In genomic region chr10:102940823-102941519, GRCm38 (mm10) we compare ENCODE assay signal across 21 mouse cellular contexts.
DNase-seq lines count a peak whose midpoint lies in the region; ATAC-seq and TF ChIP-seq lines count a peak whose summit lies in the region.
"Had no signal": no experiment of that assay in that cellular context is flagged by ENCODE, and none has a peak within 500 bp of the region (broad histone marks: within the 10 kb centered on the region; RNA-seq: fewer than 3 reads in every experiment).

No protein-coding gene starts in this region.

- DNase-seq in midbrain, embryonic 11.5 days (ENCODE audit: low spot score, missing footprints): peak; percentile 17
- no peak for DNase-seq in midbrain, postnatal 0 days (ENCODE audit: low spot score)
- DNase-seq in liver, embryonic 13.5 days: no peak
- no peak for DNase-seq in liver, postnatal 0 days
- DNase-seq in adrenal gland, adult 18-20 months (ENCODE audit: low spot score in 2 of 2): no peak
- no peak for DNase-seq in left cerebral cortex, postnatal 4 days
- DNase-seq: adrenal gland, adult 8-10 months; adrenal gland, postnatal 36 days; cerebellum, adult 11-12 months; cerebellum, adult 9-10 months; cerebellum, postnatal 36 days; forebrain, postnatal 0 days; gastrocnemius, postnatal 25 days; heart, postnatal 36 days had no signal

- TF ChIP-seq CTCF in midbrain, postnatal 0 days (IDR thresholded peaks at IDR 0.05): no peak
- no peak for TF ChIP-seq CTCF in liver, postnatal 0 days (IDR thresholded peaks at IDR 0.05; ENCODE audit: low read depth)

- no peak overlapping the region for H3K9ac ChIP-seq in midbrain, embryonic 11.5 days (ENCODE audit: low read length)
- H3K9ac ChIP-seq in midbrain, postnatal 0 days (replicated peaks; ENCODE audit: low read length, poor library complexity, severe bottlenecking): no peak overlapping the region
- H3K9ac ChIP-seq in liver, embryonic 13.5 days: no peak overlapping the region
- no peak overlapping the region for H3K9ac ChIP-seq in liver, postnatal 0 days (replicated peaks)
- H3K9ac ChIP-seq in heart, embryonic 11.5 days (ENCODE audit: low read depth, low read length): no peak overlapping the region
- H3K9ac ChIP-seq: forebrain, embryonic 13.5 days; forebrain, postnatal 0 days; heart, embryonic 13.5 days; hindbrain, embryonic 15.5 days had no signal

- H3K27ac ChIP-seq in midbrain, embryonic 11.5 days (ENCODE audit: low read depth, low read length): no peak overlapping the region
- no peak overlapping the region for H3K27ac ChIP-seq in midbrain, postnatal 0 days (ENCODE audit: low read depth, low read length)
- no peak overlapping the region for H3K27ac ChIP-seq in liver, embryonic 13.5 days
- no peak overlapping the region for H3K27ac ChIP-seq in liver, postnatal 0 days (ENCODE audit: low read depth)
- H3K27ac ChIP-seq in heart, embryonic 11.5 days (ENCODE audit: low read depth, low read length): no peak overlapping the region
- H3K27ac ChIP-seq: embryonic facial prominence, embryonic 10.5 days; forebrain, embryonic 13.5 days; heart, embryonic 13.5 days; hindbrain, embryonic 15.5 days had no signal

- no peaks in the 10 kb centered on the region for H3K36me3 ChIP-seq in midbrain, embryonic 11.5 days (ENCODE audit: control insufficient read depth, insufficient read depth, low read length)
- H3K36me3 ChIP-seq in midbrain, postnatal 0 days (ENCODE audit: insufficient read depth, low read length): no peaks in the 10 kb centered on the region
- no peaks in the 10 kb centered on the region for H3K36me3 ChIP-seq in liver, embryonic 13.5 days
- no peaks in the 10 kb centered on the region for H3K36me3 ChIP-seq in liver, postnatal 0 days (replicated peaks; ENCODE audit: insufficient read depth, low read length)
- H3K36me3 ChIP-seq in heart, embryonic 11.5 days (ENCODE audit: control insufficient read depth, insufficient read depth, low read length): no peaks in the 10 kb centered on the region
- H3K36me3 ChIP-seq: embryonic facial prominence, embryonic 10.5 days; heart, embryonic 13.5 days; hindbrain, embryonic 15.5 days had no signal

- ATAC-seq in midbrain, embryonic 11.5 days (ENCODE audit: low FRiP score): no peak
- ATAC-seq in midbrain, postnatal 0 days (ENCODE audit: low FRiP score): no peak
- ATAC-seq in liver, embryonic 13.5 days (ENCODE audit: low read depth): peak; percentile 76
- ATAC-seq in liver, postnatal 0 days: peak; percentile 40
- ATAC-seq in heart, embryonic 11.5 days (replicated peaks; ENCODE audit: insufficient number of reproducible peaks, low FRiP score, low TSS enrichment): no peak
- ATAC-seq: activated CD4-positive, CD25-positive, alpha-beta regulatory T cell, adult 4 months; forebrain, embryonic 13.5 days; forebrain, postnatal 0 days; Patski had no signal

- intact Hi-C loops in left cerebral cortex, postnatal 4 days (cut with DNase I): no loop called here

- no peaks in the 10 kb centered on the region for H3K4me1 ChIP-seq in midbrain, embryonic 11.5 days (ENCODE audit: control insufficient read depth, insufficient read depth, low read length)
- H3K4me1 ChIP-seq in midbrain, postnatal 0 days (ENCODE audit: insufficient read depth, low read length): no peaks in the 10 kb centered on the region
- 0 out of 2 replicates have a peak, but pooled peaks cover 6% of the 10 kb centered on the region for H3K4me1 ChIP-seq in liver, embryonic 13.5 days (replicated peaks)
- H3K4me1 ChIP-seq in liver, postnatal 0 days (ENCODE audit: insufficient read depth): no peaks in the 10 kb centered on the region
- H3K4me1 ChIP-seq in heart, embryonic 11.5 days (ENCODE audit: control insufficient read depth, insufficient read depth, low read length): no peaks in the 10 kb centered on the region
- H3K4me1 ChIP-seq: forebrain, embryonic 13.5 days; heart, embryonic 13.5 days; hindbrain, embryonic 15.5 days had no signal

- H3K9me3 ChIP-seq in midbrain, embryonic 11.5 days (ENCODE audit: control insufficient read depth, low read length): no peaks in the 10 kb centered on the region
- no peaks in the 10 kb centered on the region for H3K9me3 ChIP-seq in midbrain, postnatal 0 days (ENCODE audit: low read length)
- no peaks in the 10 kb centered on the region for H3K9me3 ChIP-seq in liver, embryonic 13.5 days (replicated peaks)
- no peaks in the 10 kb centered on the region for H3K9me3 ChIP-seq in liver, postnatal 0 days (ENCODE audit: low read length)
- H3K9me3 ChIP-seq in heart, embryonic 11.5 days (replicated peaks; ENCODE audit: control insufficient read depth, low read length): no peaks in the 10 kb centered on the region
- H3K9me3 ChIP-seq: embryonic facial prominence, embryonic 10.5 days; forebrain, embryonic 13.5 days; heart, embryonic 13.5 days; hindbrain, embryonic 15.5 days had no signal

- H3K4me3 ChIP-seq in midbrain, embryonic 11.5 days (ENCODE audit: low read depth, low read length): no peak overlapping the region
- H3K4me3 ChIP-seq in midbrain, postnatal 0 days (ENCODE audit: low read depth, low read length): no peak overlapping the region
- H3K4me3 ChIP-seq in liver, embryonic 13.5 days (replicated peaks): no peak overlapping the region
- no peak overlapping the region for H3K4me3 ChIP-seq in liver, postnatal 0 days (ENCODE audit: low read depth, low read length)
- no peak overlapping the region for H3K4me3 ChIP-seq in heart, embryonic 11.5 days (ENCODE audit: low read depth, low read length)
- H3K4me3 ChIP-seq: embryonic facial prominence, embryonic 10.5 days; forebrain, embryonic 13.5 days; heart, embryonic 13.5 days; hindbrain, embryonic 15.5 days had no signal

- no peaks in the 10 kb centered on the region for H3K27me3 ChIP-seq in midbrain, embryonic 11.5 days (ENCODE audit: control insufficient read depth, insufficient read depth, low read length)
- H3K27me3 ChIP-seq in midbrain, postnatal 0 days (ENCODE audit: insufficient read depth, low read length): no peaks in the 10 kb centered on the region
- no peaks in the 10 kb centered on the region for H3K27me3 ChIP-seq in liver, embryonic 13.5 days
- no peaks in the 10 kb centered on the region for H3K27me3 ChIP-seq in liver, postnatal 0 days (ENCODE audit: insufficient read depth, low read length)
- no peaks in the 10 kb centered on the region for H3K27me3 ChIP-seq in heart, embryonic 11.5 days (ENCODE audit: control insufficient read depth, insufficient read depth, low read length)
- H3K27me3 ChIP-seq: forebrain, embryonic 13.5 days; heart, embryonic 13.5 days; hindbrain, embryonic 15.5 days; Patski had no signal

- no peak overlapping the region for H3K4me2 ChIP-seq in midbrain, embryonic 11.5 days
- H3K4me2 ChIP-seq in midbrain, postnatal 0 days (ENCODE audit: low read depth, low read length, poor library complexity, severe bottlenecking): no peak overlapping the region
- H3K4me2 ChIP-seq in liver, embryonic 13.5 days: no peak overlapping the region
- no peak overlapping the region for H3K4me2 ChIP-seq in liver, postnatal 0 days (ENCODE audit: low read depth, low read length)
- H3K4me2 ChIP-seq in heart, embryonic 11.5 days: no peak overlapping the region
- H3K4me2 ChIP-seq: forebrain, embryonic 13.5 days; heart, embryonic 13.5 days; hindbrain, embryonic 15.5 days had no signal

- peak; percentile 44; the same call in 1 of the 2 replicates for TF ChIP-seq EP300 in liver, postnatal 0 days (IDR thresholded peaks at IDR 0.05; ENCODE audit: low read depth)

Comparison
In these comparisons a context has a peak if more than half of its experiments do, and no peak if none do; other contexts are left out.
1. ATAC-seq: peak in liver, embryonic 13.5 days (single experiment) and liver, postnatal 0 days (single experiment); none in midbrain, embryonic 11.5 days (single experiment), midbrain, postnatal 0 days (single experiment) and heart, embryonic 11.5 days (single experiment).